Mouse (Mus musculus) common myeloid progenitor, adult 5-6 weeks (primary cell): ENCODE measurements around the gene Fgf4. TPM values are rescaled to one million over a fixed set of nuclear protein-coding genes. Genes with fewer than 3 reads are reported as not detected.
A peak's percentile ranks its signal among the peaks of the same experiment; 100 is the strongest.

Source experiments
- ATAC-seq: replicated peaks from 2 replicates; pipeline ENCODE4 v1.8.0; 2016; ENCODE audit warnings: low read depth, mild to moderate bottlenecking, moderate TSS enrichment, inconsistent platforms; ENCODE audit not compliant: poor library complexity, severe bottlenecking
- total RNA-seq: library from RNA; stranded (forward); fragments of 200-1000, 187-1606 nt; gene quantifications from 2 replicates; pipeline ENCODE4 v1.2.3, GENCODE M21; 2017

Fgf4 gene
- total RNA-seq = not detected in 2 replicates

DNA sequence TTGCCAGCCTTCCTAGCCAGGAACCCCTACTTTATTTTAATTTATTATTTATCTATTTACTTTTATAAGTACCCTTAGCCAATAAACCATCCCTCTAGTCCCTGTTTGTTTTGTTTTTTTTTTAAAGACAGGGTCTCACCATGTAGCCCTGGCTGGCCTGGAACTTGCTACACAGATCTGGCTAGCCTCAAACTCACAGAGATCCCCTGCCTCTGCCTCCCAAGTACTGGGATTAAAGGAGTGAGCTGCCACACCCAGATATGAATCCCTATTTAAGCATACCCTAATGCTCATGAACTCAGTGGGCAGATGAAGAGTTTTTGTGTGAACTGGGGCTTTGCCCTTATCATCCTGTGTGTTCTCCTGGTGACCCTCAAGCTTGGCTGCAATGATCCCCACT, at the start of gene Fgf4:
Gene Fgf4 (plus strand): TSS at position 301 of the 400 bp plus-strand sequence.
- no peak for ATAC-seq

DNA sequence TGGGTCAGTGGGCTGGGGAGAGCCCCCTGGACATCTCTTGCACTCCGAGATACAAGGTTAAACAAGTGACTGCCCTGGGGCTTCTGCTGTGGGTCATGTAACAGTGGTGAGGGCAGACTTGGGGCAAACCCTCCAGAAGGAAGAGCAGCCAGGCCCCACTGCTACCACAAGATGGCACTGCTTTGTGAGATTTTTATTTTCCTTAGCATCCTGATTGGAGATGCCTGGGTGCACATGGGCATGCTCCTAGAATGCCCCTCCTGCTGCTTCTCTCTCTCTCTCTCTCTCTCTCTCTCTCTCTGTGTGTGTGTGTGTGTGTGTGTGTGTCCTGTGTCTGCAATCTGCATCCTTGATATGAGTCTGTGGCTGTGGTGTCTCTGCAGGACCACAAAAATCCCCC, 48.7 kb upstream of the Fgf4 start:
- peak; percentile 77 for ATAC-seq

DNA sequence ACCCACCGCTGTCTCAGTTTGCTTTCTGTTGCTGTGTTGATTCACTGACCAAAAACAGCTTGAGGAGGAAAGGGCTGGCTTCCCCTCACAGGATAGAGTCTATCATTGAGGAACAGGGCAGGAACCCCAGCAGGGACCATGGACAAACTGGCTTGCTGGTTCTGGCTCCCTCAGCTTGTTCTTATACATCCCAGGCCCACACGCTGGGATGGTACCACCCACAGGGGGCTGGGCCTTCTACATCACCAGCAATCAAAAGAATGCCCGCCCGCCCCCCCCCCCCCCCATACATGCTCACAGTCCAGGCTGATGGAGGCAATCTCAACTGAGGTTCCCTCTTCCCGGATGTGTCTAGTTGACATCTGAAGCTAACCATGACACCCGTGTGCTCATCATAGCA, 40.1 kb upstream of the Fgf4 start:
- no peak for ATAC-seq

DNA sequence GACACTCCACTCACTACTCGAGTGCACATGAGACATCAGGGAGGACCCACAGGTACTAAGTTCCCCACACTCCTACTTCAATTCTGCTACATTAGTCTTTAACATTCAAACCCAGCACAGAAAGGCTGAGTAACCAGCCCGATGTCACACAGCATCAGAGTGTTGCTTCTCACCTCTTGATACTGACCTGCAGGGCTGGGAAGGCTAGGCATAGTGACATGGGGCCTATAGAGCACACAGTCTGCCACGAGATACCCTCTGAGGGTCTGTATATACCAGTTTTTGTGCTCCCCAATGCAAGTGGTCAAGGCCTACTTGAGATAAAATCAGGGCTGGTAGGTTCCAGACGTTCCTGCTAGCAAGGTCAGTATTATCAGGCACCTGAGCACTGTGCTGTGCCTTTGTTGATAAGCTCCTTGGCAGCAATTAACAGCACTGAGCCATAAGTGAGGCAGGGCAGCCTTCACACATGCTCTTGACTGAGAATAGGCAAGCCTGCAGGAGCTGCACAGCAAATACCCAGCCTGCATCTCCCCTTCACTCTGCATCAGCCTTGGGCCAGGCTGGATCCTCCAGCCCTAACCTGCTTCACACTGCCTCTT, 39.1 kb upstream of the Fgf4 start:
- peak; percentile 58; the same call in 1 of the 2 replicates for ATAC-seq

DNA sequence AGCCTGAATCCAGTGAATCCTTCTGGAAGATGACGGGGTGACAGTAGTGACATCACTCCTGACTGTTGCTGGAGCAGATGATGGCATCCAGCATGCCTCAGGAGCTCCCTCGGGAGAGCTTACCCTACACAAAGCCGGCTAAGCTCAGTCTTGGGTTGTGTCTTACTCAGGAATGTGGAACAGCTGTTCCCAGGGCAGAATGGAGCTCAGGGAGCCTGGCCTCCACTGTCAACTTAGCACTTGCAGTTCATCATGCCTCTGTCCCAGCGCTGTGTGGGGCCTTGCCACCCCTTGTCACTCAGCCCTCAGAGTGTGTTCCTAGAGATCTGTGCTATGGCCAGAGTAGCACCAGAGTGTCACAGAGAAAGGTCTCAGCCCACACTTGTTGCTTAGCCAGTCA, 35.6 kb upstream of the Fgf4 start:
- ATAC-seq = no peak

DNA sequence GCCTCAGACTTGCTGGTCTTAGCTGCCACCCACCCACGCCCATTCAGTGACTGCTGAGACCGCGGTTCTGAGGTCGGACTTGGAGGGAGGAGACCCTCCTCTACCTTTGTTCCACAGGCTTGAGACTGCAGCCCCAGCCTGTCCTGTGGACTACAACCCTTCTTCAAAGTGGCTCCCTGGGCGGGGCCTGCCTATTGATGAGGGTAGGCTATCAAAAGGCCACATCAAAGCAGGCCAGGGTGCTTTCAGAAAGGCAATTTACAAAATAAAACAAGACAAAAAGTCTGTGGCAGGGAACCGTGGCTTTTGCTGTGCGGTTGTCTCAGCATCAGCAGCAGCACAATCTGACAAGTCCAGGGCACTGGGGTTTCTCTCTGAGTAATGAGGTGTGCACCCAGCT, 25.3 kb upstream of the Fgf4 start:
- ATAC-seq = no peak

DNA sequence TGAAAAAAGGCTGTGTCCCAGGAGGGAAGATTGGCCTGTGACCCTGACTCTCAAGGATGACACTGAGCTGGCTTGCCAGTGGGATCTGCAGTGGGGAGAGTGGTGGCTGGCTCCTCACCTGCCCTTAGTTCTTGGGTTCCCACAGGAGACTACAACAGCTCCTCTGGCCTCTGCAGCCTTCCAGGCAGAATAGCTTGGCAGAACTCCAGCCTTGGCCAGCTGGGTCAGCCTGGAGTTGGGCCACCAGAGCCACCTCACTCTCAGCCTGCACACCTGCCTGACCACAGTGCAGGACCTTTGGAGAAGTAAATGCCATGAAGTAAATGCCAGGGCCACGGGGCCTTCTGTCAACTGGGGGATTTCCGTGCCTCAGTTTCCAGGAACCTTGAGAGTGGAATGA, 23.2 kb upstream of the Fgf4 start:
- ATAC-seq = no peak

DNA sequence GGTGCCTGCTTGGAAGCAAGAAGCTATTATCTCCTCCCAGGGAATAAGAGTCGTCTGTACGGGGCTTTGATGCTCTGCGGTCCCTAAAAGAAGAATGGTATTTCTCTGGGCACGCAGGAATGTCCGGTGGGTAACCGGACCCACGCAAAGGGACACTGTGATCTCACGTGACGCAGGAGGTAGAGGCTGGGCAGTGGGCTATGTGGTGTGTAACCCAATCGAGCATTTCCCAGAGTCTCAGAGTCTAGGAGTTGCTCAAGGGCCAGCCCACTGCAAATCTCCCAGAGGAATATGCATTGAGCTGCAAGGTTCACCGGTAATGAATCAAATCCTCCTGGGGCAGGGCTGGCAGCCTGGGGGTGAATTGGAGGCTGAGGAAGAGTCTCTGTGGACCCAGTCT, 18.8 kb upstream of the Fgf4 start:
- ATAC-seq = no peak

DNA sequence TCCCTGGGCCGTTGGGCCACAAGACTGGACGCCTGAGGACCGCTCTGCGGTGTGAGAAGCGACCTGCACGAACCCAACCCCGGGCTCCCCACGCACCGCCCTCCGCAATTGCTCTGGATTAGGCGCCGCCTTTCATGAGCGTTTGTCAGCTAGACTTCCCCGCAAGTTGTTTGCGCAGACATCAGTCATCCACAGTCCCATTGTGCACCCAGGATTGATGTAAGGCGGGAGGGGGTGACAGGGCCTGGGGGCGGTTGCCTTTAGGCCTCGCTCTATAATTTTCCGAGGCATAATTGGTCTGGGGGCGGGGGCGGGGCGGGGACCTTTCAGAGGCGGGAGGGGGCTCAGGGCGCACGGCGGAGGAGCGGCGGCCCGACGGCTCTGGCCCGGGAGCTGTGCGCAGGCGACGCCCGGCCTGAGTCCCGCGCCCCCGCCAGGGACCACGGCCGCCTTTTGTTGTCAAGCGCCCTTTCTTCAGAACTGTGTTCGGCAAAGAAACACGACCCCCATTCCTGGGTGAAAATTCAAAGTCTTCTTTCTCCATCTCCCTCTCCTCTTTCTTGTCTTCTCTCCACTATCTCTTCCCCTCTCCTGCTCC, 9.2 kb upstream of the Fgf4 start, which contains the start of gene Fgf3:
Gene Fgf3 (plus strand): TSS at position 193 of the 598 bp plus-strand sequence.
- no peak for ATAC-seq

DNA sequence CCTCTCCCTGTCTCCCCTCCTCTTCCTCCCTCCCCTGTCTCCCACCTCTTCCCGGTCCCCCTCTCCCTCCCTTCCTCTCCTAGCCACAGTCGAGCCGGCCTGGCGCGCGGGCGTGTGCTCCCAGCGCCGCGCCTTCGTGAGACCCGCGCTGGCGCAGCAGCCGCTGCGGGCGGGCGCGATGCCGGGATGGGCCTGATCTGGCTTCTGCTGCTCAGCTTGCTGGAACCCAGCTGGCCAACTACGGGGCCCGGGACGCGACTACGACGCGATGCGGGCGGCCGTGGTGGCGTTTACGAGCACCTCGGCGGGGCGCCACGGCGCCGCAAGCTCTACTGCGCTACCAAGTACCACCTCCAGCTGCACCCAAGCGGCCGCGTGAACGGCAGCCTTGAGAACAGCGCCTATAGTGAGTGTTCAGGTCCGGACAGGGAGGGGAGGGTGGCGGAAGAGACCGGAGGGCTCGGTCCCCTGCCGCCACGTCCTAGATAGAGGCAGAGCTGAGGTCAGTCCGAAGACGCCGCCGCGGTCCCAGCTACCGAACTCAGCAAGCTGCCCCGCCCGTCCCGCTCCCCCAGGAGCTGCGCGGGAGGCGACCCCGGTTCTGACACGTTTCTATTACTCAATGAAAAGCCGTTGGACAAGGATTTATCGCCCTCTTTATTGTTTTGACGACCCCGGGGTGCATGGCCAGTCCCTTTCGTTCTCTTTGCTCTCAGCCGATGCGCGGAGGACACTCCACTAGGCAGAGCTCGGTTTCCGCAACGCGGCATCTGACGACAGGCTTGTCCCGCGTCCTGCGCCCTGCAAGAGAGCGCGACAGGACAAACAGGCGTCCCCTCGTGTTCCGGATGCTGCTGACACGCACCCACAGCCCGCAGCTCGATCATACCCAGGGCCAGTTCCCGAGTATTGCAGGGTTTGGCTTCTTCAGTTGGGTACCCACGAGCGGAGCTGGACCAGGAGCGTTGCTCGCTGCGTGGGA, 8.4 kb upstream of the Fgf4 start:
- ATAC-seq = peak; percentile 22; the same call in 1 of the 2 replicates

DNA sequence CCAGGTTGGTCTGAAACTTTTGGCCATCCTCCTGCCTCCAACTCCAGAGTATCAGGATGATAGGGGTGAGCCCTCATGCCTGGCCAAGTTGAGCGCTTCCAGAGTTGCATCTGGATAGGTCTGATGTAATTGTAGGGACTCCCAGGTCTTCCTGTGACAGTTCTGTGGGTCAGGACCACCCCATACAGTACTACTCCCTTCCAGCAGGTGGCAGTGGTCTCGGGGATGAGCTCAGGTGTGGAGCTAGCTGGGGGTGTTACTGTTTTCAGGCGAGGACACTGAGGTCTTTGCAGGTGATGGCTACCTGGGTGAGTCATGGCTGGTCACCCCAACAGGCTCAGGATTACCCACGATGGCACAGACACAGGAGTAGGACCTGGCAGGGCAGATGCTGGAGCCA, 1.0 kb upstream of the Fgf4 start:
- peak; percentile 74; the same call in 1 of the 2 replicates for ATAC-seq

DNA sequence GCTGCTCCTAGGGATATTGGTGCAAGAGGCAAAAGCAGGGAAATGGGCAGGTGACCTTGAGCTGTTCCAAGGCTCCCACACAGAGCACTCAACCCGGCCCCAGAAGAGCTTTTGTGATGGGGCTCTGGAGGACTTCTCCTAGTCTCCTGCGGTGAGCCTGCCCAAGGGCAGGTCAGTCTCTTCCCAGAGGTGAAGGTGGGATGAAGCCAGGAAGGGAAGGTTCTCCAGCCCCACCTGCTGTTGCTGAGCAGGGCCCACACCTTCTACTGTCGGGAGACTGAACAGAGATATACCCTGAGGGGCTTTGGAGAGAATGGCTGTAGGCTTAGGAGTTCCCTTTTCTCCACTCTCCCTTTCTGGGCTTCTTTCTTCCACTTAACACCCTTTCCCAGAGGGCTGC, 4.2 kb downstream of the Fgf4 start:
- no peak for ATAC-seq

DNA sequence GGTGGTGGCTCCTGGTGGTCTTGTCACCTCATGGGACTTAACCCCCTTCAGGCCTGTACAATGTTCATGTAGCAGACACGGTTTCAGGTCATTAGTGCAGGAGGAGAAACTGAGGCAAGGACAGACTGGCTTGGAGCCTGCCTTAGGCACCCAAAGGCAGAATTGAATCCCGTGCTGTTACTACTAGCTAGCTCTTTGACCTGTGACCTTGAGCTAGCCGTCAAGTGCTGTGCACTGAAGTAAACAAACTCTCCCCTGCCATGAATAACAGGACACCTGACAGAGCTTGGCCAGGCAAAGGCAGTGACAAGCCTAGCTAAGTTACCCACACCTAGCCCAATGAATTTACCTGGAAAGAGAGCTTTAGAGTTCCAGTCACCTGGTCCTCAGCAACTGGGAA, 7.8 kb downstream of the Fgf4 start:
- ATAC-seq = no peak

DNA sequence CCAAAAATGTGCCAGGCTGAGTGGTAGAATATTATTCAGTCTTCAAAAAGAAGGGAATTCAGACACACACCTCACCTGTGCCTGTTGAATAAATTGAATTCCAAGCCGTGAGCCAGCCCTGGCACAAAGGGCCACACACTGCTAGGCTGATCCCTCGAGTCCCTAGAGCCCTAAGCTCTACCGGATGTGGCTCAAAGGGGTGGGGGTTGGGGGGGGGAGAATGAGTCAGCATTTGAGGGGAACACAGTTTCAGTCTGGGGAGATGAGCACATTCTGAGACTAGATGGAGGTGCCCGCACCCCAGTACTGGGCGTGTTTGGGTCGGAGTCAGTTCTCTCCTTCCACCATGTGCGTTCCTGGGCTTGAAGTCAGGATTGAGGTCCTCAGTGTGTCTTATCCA, 10.0 kb downstream of the Fgf4 start:
- ATAC-seq = peak; percentile 42

DNA sequence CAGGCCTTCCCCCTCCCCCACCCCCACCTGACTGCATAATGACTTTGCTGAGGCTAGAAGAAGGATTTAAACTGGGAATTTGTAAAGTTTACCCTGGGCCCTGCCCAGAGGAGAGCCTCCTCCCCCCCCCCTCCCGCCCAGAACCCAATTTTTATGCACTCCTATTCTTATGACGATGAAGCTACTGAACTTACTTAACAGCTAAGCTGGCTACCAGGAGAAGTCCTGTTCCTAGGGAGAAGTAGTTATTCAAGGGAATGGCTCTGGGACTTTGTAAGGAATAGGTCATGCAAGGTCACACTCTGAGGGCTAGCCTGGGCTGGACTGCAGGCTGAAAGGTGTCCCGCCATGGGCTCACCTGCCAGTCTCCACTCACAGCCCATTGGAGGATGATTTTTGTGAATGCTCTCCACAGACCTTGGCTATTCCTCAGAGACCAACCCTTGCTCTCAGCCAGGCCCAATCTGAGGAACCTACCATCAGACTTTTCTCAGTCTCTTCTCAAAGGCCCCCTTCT, 10.7 kb downstream of the Fgf4 start:
- ATAC-seq = no peak

DNA sequence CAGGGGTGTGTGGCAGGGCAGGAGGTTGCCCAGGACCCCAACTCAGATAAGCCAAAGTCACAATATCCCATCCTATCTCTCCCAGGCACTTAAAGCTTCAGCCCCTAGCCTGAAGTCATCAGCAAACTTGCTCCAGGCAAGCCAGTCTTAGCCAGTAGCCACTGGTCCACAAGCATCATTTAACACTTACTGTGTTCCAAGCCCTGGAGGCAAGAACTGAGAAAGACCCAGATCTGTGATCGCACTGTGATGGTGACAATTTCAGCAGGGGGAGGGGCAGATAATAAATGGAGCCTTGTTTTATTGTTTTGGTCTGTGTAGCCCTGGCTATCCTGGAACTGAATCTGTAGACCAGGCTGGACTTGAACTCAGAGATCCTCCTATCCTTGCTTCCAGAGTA, 11.5 kb downstream of the Fgf4 start:
- no peak for ATAC-seq

DNA sequence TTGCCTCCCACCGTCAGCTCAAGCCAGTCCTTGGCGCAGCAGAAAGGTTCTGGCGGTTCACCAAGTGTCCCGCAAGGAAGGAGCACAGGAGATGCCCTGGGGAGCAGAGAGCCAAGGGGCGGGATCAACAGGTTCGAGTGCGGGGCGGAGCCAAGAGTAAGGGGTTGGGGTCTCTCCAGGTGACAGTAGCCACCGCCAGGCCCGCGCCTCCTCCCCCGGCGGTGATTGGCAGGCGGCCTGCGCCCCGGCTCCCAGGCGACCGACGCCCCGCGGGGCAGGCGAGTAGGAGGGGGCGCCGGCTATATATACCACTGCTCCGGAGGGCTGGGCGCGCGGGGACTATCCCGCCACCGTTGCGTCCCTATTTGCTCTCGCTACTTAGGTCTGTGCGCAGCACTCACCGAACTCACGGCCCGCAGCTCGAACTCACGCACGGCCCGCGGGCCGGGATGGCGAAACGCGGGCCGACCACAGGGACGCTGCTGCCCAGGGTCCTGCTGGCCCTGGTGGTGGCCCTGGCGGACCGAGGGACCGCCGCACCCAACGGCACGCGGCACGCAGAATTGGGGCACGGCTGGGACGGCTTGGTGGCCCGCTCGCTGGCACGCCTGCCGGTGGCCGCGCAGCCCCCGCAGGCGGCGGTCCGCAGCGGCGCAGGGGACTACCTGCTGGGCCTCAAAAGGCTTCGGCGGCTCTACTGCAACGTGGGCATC, 14.0 kb downstream of the Fgf4 start:
- no peak for ATAC-seq

DNA sequence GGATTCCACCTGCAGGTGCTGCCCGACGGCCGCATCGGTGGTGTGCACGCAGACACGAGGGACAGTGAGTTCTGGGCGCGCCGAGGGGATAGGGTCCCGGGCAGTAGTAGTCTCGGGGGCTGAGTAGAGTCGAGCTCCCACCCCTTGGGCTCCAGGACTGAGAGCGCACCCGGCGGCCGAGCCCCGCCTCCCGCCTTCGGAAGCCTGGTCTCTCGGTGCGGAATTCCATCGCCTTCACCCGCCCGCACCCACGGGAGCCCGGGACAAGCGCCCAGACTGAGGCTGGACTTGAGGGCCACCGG, 14.6 kb downstream of the Fgf4 start:
- no peak for ATAC-seq

DNA sequence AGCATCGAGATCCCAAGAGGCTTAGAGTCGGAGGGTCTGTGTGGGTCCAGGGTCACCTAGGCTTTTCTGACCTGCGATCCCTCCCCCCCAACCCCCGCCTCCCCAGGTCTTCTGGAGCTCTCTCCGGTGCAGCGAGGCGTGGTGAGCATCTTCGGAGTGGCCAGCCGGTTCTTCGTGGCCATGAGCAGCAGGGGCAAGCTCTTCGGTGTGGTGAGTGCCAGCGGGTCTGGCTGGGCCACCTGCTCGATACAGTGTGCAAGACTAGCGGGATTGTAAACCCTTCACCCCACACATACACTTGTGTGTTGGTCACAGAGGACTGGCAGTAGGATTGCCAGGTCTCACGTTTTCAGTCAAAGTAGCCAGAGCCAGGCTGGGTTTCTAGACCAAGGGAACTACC, 15.0 kb downstream of the Fgf4 start:
- no peak for ATAC-seq

DNA sequence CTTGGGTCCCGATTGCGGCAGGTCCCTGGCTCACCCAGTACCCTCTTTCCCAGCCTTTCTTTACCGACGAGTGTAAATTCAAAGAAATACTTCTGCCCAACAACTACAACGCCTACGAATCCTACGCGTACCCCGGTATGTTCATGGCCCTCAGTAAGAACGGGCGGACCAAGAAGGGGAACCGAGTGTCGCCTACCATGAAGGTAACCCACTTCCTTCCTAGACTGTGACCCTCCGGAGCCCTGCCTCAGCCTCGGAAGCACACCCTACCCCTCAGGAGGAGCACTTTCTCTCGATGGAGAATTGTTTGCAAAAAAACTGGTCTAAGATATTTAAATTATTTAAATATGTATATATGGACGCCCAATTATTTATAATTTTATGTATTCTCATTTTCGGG, 15.5 kb downstream of the Fgf4 start:
- ATAC-seq = peak; percentile 85
